Mouse (Mus musculus) bone marrow macrophage, adult 2 months (primary cell): ENCODE results near the gene Gpd2.

ENCODE experiments used
- CTCF ChIP-seq: IDR thresholded peaks from 2 replicates; pipeline ENCODE4 v1.5.1; 2012; ENCODE audit warnings: low read depth, mild to moderate bottlenecking, low read length, moderate library complexity
- POLR2A ChIP-seq: IDR thresholded peaks from 2 replicates; pipeline ENCODE4 v1.6.1; 2012; ENCODE audit warnings: mild to moderate bottlenecking, low read depth, low read length, borderline replicate concordance

DNA sequence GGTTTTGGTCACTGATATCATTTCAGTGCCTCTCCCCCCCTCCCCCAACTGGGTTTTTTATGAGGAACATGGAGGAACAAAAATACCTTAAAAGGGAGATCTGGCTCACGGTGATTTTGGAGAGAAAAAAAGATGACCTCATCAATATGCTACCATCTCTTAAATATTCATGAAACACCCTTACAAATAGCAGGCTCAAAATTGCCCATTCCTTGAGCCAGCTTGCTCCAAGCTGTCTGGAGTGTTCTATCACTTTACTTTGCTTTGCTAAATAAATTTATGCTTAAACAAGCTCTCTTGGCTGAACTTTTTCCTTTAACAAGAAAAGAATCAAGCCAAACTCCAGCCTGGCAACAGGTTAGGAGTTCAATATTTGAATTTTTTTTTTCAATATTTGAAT, 179.3 kb downstream of the Gpd2 start:
- TF ChIP-seq POLR2A (no peak), CTCF (no peak)
